Mouse (Mus musculus): ENCODE results near the gene Gosr1.
"Not testable (repeated sequence)": the region's sequence is repeated elsewhere in the genome, so short reads cannot be mapped to it uniquely, and the experiment has no call there.

Gosr1 gene

GRCm38 (mm10) chr11:76763053-76763740 lies at the start of gene Gosr1:
Gene Gosr1 (minus strand): TSS chr11:76763579.
- DNase-seq (ENCODE audit: low spot score in 2 of 2), result peak; percentile 92 to 96

- no peak for DNase-seq (ENCODE audit: low spot score in 2 of 2)
These were observed 47.5 kb upstream of the Gosr1 start for GRCm38 (mm10) chr11:76810706-76811495.

GRCm38 (mm10) chr11:76809450-76809849 lies 46.1 kb upstream of the Gosr1 start:
- peak in 1 of 2 experiments; percentile 28 for DNase-seq (ENCODE audit: low spot score in 2 of 2)

DNA sequence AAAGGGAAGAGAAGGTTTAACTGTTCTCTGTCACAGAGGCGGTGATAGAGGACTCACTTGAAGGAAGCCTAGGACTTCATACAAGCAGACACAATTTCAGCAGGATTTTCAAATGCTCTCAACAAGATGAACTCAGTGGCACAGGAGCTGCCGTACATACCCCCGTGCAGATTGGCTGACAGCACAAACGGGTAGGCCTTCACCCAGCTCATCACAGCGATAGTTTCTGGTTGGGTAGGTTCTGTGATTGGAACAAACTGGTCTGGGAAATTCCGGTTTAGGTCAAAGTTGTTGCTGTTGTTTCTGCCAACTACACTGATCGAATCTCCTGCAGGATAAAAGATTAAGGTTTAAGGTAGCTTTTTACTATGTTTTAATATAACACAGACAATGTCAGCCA lies 45.2 kb upstream of the Gosr1 start:
- DNase-seq (ENCODE audit: low spot score in 2 of 2), result no peak

DNA sequence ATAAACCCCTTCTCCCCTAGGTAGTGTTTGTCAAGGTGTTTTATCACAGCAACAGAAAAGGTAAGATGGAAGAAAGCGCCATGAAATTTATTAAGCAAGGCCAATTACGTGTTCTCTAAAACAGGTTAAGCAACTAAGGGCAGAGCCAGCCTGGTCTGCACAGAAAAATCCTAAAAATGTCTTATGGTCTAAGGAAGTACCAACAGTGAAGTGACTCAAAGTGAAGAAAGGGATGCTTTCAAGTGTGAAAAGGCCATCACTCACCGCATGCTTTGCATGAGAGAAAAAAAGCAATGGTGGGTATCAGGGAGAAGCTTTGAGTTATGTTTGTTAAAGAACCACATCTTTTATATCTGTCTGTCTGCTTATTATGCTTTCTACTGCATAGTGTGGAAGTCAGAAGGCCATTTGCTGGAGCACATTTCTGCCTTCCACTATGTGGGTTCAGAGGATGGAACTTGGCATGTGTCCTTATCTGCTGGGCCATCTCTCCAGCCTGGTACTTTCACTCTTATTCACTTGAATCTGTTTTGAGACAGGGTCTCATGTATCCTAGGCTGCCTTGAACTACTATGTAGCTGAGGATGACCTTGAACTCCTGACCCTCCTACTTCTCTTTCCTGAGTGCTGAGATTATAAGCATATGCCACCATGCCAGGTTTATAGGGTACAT lies 43.8 kb upstream of the Gosr1 start:
- no peak for DNase-seq (ENCODE audit: low spot score in 2 of 2)

DNA sequence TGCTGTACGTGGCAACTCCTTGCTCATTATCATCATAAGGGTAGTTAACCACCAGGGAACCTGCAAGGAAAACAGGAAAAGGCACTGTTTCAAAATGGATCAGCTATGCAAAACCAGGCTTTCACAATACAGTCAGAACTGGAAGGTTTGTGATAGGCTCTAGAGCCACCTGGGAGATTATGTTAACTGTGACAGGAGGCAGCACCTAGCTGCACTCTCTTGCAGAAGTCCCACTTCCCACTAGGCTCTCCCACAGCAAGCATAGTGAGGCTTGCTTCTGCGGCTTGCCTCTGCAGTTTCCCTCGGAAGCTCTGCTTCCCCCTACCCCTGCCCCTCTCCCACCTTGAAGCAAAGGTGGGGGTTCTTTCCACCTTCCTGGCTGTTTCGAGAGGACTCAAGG lies 42.6 kb upstream of the Gosr1 start:
- no peak for DNase-seq (ENCODE audit: low spot score in 2 of 2)

DNA sequence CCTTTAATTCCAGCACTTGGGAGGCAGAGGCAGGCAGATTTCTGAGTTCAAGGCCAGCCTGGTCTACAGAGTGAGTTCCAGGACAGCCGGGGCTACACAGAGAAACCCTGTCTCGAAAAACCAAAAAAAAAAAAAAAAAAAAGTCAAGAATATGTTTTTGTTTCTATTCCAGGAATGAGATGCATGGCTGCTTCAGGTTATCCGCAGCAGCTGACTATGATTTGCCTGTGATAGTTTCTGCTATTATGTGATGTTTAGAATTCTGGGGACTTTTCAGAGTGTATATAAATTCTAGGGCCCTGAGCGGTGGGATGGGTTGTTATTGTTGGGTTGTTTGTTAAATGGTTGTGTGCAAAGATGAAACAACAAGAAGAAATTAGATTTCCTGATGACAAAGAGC lies 41.7 kb upstream of the Gosr1 start:
- not testable (repeated sequence) for DNase-seq (ENCODE audit: low spot score in 2 of 2)

GRCm38 (mm10) chr11:76803266-76803665 lies 39.9 kb upstream of the Gosr1 start:
- DNase-seq (ENCODE audit: low spot score in 2 of 2), result no peak

DNA sequence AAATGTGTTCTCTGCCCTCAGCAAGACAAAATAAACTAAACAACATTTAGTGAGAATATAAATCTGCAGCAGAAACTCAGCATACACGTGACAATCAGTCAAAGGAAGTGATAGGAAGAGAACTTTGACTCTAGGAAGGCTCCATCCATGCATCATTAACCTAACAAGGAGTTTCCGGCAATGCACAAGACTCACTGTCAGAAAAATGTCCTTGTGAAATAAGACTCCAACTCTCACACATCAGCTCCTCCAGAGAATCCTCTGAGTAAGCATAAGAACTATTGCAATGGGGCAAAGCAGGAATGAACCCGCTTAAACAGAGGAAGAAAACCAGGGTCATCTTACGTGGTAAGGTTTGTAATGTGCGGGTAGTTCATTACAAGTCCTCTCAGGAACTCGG lies 33.9 kb upstream of the Gosr1 start:
- DNase-seq (ENCODE audit: low spot score in 2 of 2), result no peak

- DNase-seq (ENCODE audit: low spot score in 2 of 2), result no peak
These were observed 31.9 kb upstream of the Gosr1 start for GRCm38 (mm10) chr11:76795326-76795725.

DNA sequence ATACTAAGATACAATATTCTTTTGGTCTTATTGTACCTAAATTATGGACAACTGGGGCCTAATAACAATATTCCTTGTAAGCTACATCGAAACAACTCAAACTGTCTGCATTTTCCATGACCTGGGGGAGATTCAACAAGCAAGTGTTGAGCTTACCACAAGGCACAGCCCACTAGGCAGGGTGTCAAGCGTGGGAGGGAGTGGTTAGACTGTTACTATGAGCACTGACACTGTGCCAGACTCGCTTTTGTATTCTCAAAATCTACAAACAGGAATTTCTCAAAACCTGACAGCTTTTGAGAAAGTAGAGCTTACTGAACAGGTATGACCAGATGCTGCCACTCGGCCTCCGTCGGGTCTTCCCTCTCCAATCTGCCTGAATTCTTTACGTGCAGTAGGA lies 28.0 kb upstream of the Gosr1 start:
- DNase-seq (ENCODE audit: low spot score in 2 of 2), result no peak

DNA sequence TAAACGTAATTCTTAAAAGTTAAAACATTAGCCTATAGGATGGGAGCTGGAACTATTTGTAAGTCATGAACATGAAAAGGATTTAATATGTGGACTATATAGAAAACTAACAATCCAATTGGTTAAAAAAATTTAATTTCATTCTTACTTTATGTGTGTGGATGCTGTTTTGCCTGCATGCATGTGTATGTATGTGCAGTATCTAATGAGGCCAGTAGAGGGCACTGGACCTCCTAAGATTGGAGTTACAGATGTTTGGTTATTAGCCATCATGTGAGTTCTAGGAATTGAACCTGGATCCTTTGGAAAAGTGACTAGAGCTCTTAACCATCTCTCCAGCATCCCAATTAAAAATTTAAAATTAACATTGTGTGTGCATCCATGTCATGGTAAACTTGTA lies 25.9 kb upstream of the Gosr1 start:
- peak; percentile 53 to 57 for DNase-seq (ENCODE audit: low spot score in 2 of 2)

GRCm38 (mm10) chr11:76775533-76775932 lies 12.2 kb upstream of the Gosr1 start:
- DNase-seq (ENCODE audit: low spot score in 2 of 2), result no peak

DNA sequence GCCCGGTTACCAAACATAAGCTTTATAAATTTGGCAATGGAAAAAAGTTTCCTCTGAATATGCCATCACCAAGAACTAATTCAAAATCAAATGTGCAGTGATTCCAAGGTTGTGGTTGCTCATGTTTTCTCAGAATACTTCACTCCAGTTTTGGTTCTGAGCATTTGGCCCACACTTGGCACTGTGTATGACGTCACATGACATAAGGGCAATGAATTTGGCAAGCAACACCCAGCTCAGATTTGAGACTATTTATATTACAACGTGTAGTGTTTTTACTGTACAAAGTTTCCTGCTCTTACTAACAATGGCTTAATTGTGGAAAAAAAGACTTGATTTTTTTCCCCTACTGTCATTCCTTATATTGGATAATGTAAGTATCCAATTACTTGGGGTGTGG lies 10.4 kb upstream of the Gosr1 start:
- no peak for DNase-seq (ENCODE audit: low spot score in 2 of 2)

DNA sequence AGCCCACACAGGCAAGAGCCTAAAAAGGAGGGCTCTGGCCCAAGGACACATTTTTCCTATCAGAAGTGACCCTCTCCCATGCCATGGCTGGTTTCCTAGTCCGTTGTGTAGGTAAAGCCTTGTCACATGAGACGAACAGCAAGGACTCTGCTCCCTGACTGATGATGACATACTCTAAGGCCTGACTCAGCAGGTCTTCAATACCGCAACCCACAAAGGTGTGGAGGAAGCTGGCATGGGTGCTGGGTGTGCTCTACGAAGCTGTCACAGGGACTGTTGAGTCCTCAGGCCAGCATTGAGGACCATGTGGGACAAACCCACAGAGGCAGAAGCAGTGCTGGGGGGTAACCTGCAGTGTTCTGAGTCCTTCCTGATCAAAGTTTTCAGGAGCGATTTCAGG lies 7.2 kb upstream of the Gosr1 start:
- no peak for DNase-seq (ENCODE audit: low spot score in 2 of 2)

DNA sequence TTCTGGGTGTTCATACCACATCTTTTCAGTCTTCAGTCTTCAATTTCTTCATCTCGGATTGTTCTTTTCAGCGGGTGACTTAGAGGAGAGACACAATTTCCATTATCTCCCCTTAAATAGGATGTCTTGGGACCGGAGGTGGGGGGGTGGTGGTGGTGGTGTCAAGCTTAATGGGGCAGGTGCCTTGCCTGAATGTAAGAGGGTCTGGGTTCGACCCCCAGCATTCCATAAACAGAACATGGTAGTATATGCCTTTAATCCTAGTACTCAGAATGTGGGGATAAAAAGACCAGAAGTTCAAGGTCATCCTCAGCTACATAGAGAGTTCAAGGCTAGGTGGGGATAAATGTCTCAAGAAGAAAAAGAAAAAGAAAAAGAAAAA lies 353 bp upstream of the Gosr1 start:
- DNase-seq (ENCODE audit: low spot score in 2 of 2), result no peak

- DNase-seq (ENCODE audit: low spot score in 2 of 2), result no peak
These were observed 11.1 kb downstream of the Gosr1 start for GRCm38 (mm10) chr11:76752276-76752675.

GRCm38 (mm10) chr11:76748819-76749218 lies 14.6 kb downstream of the Gosr1 start:
- DNase-seq (ENCODE audit: low spot score in 2 of 2), result no peak

DNA sequence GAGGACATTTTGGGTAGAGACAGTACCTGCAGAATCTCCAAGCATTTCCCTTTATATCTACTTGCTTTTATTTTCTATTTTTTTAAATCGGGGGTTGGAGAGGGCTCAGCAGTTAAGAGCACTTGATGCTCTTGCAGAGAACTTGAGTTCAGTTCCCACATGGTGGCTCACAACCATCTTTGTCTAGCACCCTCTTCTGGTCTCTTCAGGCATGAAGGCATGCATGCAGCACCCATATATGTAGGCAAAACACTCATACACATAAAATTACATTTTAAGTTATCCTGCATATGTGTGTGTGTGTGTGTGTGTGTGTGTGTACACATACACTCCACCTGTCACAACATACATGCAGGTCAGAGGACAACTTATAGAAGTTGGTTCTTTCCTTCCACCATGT lies 17.5 kb downstream of the Gosr1 start:
- DNase-seq (ENCODE audit: low spot score in 2 of 2), result no peak

- peak; percentile 48 to 69 for DNase-seq (ENCODE audit: low spot score in 2 of 2)
These were observed 18.8 kb downstream of the Gosr1 start for GRCm38 (mm10) chr11:76744550-76744949.

- no peak for DNase-seq (ENCODE audit: low spot score in 2 of 2)
These were observed 20.9 kb downstream of the Gosr1 start for GRCm38 (mm10) chr11:76742511-76742910.

- no peak for DNase-seq (ENCODE audit: low spot score in 2 of 2)
These were observed 24.3 kb downstream of the Gosr1 start for GRCm38 (mm10) chr11:76739125-76739524.

All from right cerebral cortex, adult 2 months (tissue).